Mouse (Mus musculus): Measurements from ENCODE around the gene Plekhg3.
A peak's percentile ranks its signal among the peaks of the same experiment; 100 is the strongest.

Plekhg3 gene

GRCm38 (mm10) chr12:76583454-76583853 is 52.8 kb downstream of the Plekhg3 start:
- DNase-seq (ENCODE audit: extremely low spot score): no peak

GRCm38 (mm10) chr12:76585028-76585427 is 54.3 kb downstream of the Plekhg3 start:
- no peak for DNase-seq (ENCODE audit: extremely low spot score)

- no peak for DNase-seq (ENCODE audit: extremely low spot score)
Observed at GRCm38 (mm10) chr12:76587357-76587756, 56.7 kb downstream of the Plekhg3 start.

GRCm38 (mm10) chr12:76589531-76589930 is 58.8 kb downstream of the Plekhg3 start:
- no peak for DNase-seq (ENCODE audit: extremely low spot score)

- no peak for DNase-seq (ENCODE audit: extremely low spot score)
Observed at GRCm38 (mm10) chr12:76591037-76591436, 60.3 kb downstream of the Plekhg3 start.

GRCm38 (mm10) chr12:76592213-76592612 is 61.5 kb downstream of the Plekhg3 start:
- peak; percentile 74 for DNase-seq (ENCODE audit: extremely low spot score)

GRCm38 (mm10) chr12:76593254-76593653 is 62.6 kb downstream of the Plekhg3 start:
- no peak for DNase-seq (ENCODE audit: extremely low spot score)

GRCm38 (mm10) chr12:76593839-76594322 is 63.2 kb downstream of the Plekhg3 start:
- DNase-seq (ENCODE audit: extremely low spot score): no peak

GRCm38 (mm10) chr12:76594556-76594955 is 63.9 kb downstream of the Plekhg3 start:
- no peak for DNase-seq (ENCODE audit: extremely low spot score)

- DNase-seq (ENCODE audit: extremely low spot score): no peak
Observed at GRCm38 (mm10) chr12:76595830-76596229, 65.1 kb downstream of the Plekhg3 start.

GRCm38 (mm10) chr12:76596292-76597023 is 65.8 kb downstream of the Plekhg3 start:
- peak; percentile 69 for DNase-seq (ENCODE audit: extremely low spot score)

- no peak for DNase-seq (ENCODE audit: extremely low spot score)
Observed at GRCm38 (mm10) chr12:76597577-76598100, 66.9 kb downstream of the Plekhg3 start.

GRCm38 (mm10) chr12:76598196-76598928 is 67.7 kb downstream of the Plekhg3 start:
- DNase-seq (ENCODE audit: extremely low spot score): no peak

- DNase-seq (ENCODE audit: extremely low spot score): no peak
Observed at GRCm38 (mm10) chr12:76603779-76604178, 73.1 kb downstream of the Plekhg3 start.

GRCm38 (mm10) chr12:76604546-76604945 is 73.9 kb downstream of the Plekhg3 start:
- DNase-seq (ENCODE audit: extremely low spot score): no peak

- no peak for DNase-seq (ENCODE audit: extremely low spot score)
Observed at GRCm38 (mm10) chr12:76605837-76606236, 75.1 kb downstream of the Plekhg3 start.

GRCm38 (mm10) chr12:76608241-76608640 is 77.5 kb downstream of the Plekhg3 start:
- DNase-seq (ENCODE audit: extremely low spot score): no peak

GRCm38 (mm10) chr12:76608997-76609565 is 78.4 kb downstream of the Plekhg3 start:
- DNase-seq (ENCODE audit: extremely low spot score): no peak

GRCm38 (mm10) chr12:76612621-76613020 is 81.9 kb downstream of the Plekhg3 start:
- no peak for DNase-seq (ENCODE audit: extremely low spot score)

- DNase-seq (ENCODE audit: extremely low spot score): no peak
Observed at GRCm38 (mm10) chr12:76614868-76615579, 84.3 kb downstream of the Plekhg3 start.

GRCm38 (mm10) chr12:76615580-76615937 is 84.9 kb downstream of the Plekhg3 start:
- DNase-seq (ENCODE audit: extremely low spot score): no peak

- DNase-seq (ENCODE audit: extremely low spot score): no peak
Observed at GRCm38 (mm10) chr12:76618175-76618574, 87.5 kb downstream of the Plekhg3 start.

All from embryo, embryonic 9.5 days (tissue).